Mouse (Mus musculus) kidney, embryonic 14.5 days (tissue): Measurements from ENCODE around the gene Eef1akmt2. TPM values are rescaled to one million over a fixed set of nuclear protein-coding genes. Genes with fewer than 3 reads are reported as not detected.
A peak's percentile ranks its signal among the peaks of the same experiment; 100 is the strongest.

Experiments
- ATAC-seq: fragments of 200-750 bp; cut with Nextera tagmentation; 2 replicates; pipeline ENCODE4 v1.8.0; 2017; ENCODE audit warnings: moderate number of reproducible peaks, mild to moderate bottlenecking, moderate TSS enrichment, moderate library complexity; ENCODE audit not compliant: low FRiP score, low TSS enrichment
- H3K27ac ChIP-seq: fragments of 300-500 bp; sonication (generic); 2 replicates; pipeline ENCODE4 v1.5.1; 2014; ENCODE audit warnings: low read depth, mild to moderate bottlenecking, low read length, moderate library complexity, mixed read lengths
- H3K27me3 ChIP-seq: fragments of 300-500 bp; sonication (generic); 2 replicates; pipeline ENCODE4 v1.6.1; 2014; ENCODE audit warnings: mild to moderate bottlenecking, low read length; ENCODE audit not compliant: control insufficient read depth, insufficient read depth
- H3K36me3 ChIP-seq: fragments of 300-500 bp; sonication (generic); 2 replicates; pipeline ENCODE4 v1.6.1; 2014; ENCODE audit warnings: low read length, mixed read lengths; ENCODE audit not compliant: control insufficient read depth, insufficient read depth
- H3K4me1 ChIP-seq: fragments of 300-500 bp; sonication (generic); 2 replicates; pipeline ENCODE4 v1.6.1; 2014; ENCODE audit warnings: low read length, mixed read lengths; ENCODE audit not compliant: control insufficient read depth, insufficient read depth
- H3K4me2 ChIP-seq: fragments of 300-500 bp; sonication (generic); replicated peaks from 2 replicates; pipeline ENCODE4 v1.6.1; 2014; ENCODE audit warnings: low read depth, mild to moderate bottlenecking, low read length
- H3K4me3 ChIP-seq: fragments of 300-500 bp; sonication (generic); 2 replicates; pipeline ENCODE4 v1.5.1; 2014; ENCODE audit warnings: mild to moderate bottlenecking, low read length
- H3K9ac ChIP-seq: fragments of 300-500 bp; sonication (generic); 2 replicates; pipeline ENCODE4 v1.6.1; 2014; ENCODE audit warnings: low read depth, mild to moderate bottlenecking, low read length, moderate library complexity
- H3K9me3 ChIP-seq: fragments of 300-500 bp; sonication (generic); 2 replicates; pipeline ENCODE4 v1.6.1; 2016; ENCODE audit warnings: low read length; ENCODE audit not compliant: control insufficient read depth
- WGBS: fragments of 180-500 bp; shearing (Covaris S2); extraction: QIAGEN DNeasy Blood & Tissue Kit; methylation state at CpG from one replicate; pipeline ENCODE4 v1.1.7; 2014; 5-methylcytosine and 5-hydroxymethylcytosine counted together
- polyA plus RNA-seq: library from polyadenylated mRNA; unstranded; fragments of >200 nt; fragmentation: Nextera tagmentation; extraction: Ambion mirVana; gene quantifications from 2 replicates; pipeline ENCODE4 v1.2.1, GENCODE M21; 2014

Eef1akmt2 gene
- polyA plus RNA-seq, 1 experiment from 2014 or later, result 72.4 TPM

DNA sequence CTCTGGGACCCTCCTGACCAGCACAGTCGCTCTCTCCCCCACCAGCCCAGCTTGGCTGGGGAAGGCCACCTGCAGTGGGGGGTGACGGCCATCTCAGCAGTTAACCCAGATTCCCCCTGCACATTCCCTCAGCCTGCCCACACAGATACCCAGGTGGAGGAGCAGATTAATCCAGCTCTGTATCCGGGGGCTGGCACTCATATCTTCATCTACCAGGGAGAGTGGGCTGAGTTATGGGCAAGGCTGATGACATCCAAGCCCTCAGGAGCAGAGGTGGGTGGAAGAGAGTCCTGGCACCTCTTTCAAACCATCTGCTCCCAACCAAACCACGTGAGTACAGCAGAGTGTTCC, 39.8 kb upstream of the Eef1akmt2 start:
- Histone ChIP-seq H3K27ac (no peak overlapping the region), H3K4me2 (no peak overlapping the region), H3K4me3 (no peak overlapping the region), H3K9ac (no peak overlapping the region), H3K27me3 (no peaks in the 10 kb centered on the region), H3K9me3 (no peaks in the 10 kb centered on the region), H3K36me3 (no peaks in the 10 kb centered on the region), H3K4me1 (no peaks in the 10 kb centered on the region)
- 53% methylated on average over 4 of the region's 4 CpGs for WGBS
- ATAC-seq, result no peak

GRCm38 (mm10) chr7:132891561-132892310, 39.3 kb upstream of the Eef1akmt2 start:
- ATAC-seq, result no peak
- Histone ChIP-seq H3K9ac (no peak overlapping the region), H3K4me1 (no peaks in the 10 kb centered on the region), H3K9me3 (no peaks in the 10 kb centered on the region), H3K4me2 (no peak overlapping the region), H3K27ac (no peak overlapping the region), H3K36me3 (no peaks in the 10 kb centered on the region), H3K4me3 (no peak overlapping the region), H3K27me3 (no peaks in the 10 kb centered on the region)
- WGBS, result 84% methylated on average over 5 of the region's 5 CpGs

DNA sequence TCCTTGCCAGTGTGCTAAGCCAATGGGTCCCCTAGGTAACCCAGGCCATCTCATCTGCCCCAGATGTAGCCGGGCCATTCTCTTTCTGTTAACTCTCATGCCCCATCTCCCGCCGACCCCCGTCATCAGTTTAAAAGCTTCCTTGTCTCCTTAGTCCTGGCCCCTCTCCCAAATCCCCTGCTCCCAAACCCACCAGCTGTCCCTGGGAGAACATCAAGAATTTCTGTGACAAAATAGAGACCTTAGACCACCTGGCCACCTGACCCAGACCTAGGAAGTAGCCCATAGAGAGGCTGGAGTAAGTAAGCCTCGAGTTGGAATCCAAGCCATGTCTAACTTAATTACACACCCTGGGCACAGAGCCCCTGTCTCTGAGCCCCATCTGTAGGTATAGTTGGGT, 37.7 kb upstream of the Eef1akmt2 start:
- no peaks in the 10 kb centered on the region for H3K36me3 ChIP-seq
- no peak overlapping the region for H3K4me2 ChIP-seq
- no peaks in the 10 kb centered on the region for H3K9me3 ChIP-seq
- no peak overlapping the region for H3K9ac ChIP-seq
- no peaks in the 10 kb centered on the region for H3K27me3 ChIP-seq
- WGBS, result 91% methylated on average over 5 of the region's 5 CpGs
- no peak overlapping the region for H3K4me3 ChIP-seq
- H3K27ac ChIP-seq, result no peak overlapping the region
- no peaks in the 10 kb centered on the region for H3K4me1 ChIP-seq
- ATAC-seq, result no peak

- WGBS, result 92% methylated on average over 8 of the region's 8 CpGs
- Histone ChIP-seq H3K36me3 (peaks cover 1% of the 10 kb centered on the region; the same call in 1 of the 2 replicates), H3K9me3 (no peaks in the 10 kb centered on the region), H3K4me3 (no peak overlapping the region), H3K4me1 (no peaks in the 10 kb centered on the region), H3K27me3 (no peaks in the 10 kb centered on the region), H3K27ac (no peak overlapping the region), H3K4me2 (no peak overlapping the region), H3K9ac (no peak overlapping the region)
- ATAC-seq, result no peak
These were observed 37.2 kb upstream of the Eef1akmt2 start for GRCm38 (mm10) chr7:132889691-132890090.

GRCm38 (mm10) chr7:132888518-132889249, 36.2 kb upstream of the Eef1akmt2 start:
- no peaks in the 10 kb centered on the region for H3K4me1 ChIP-seq
- H3K9ac ChIP-seq, result no peak overlapping the region
- H3K27ac ChIP-seq, result no peak overlapping the region
- WGBS, result 72% methylated on average over 4 of the region's 4 CpGs
- peaks cover 11% of the 10 kb centered on the region for H3K36me3 ChIP-seq
- ATAC-seq, result no peak
- no peak overlapping the region for H3K4me3 ChIP-seq
- no peaks in the 10 kb centered on the region for H3K9me3 ChIP-seq
- no peak overlapping the region for H3K4me2 ChIP-seq
- H3K27me3 ChIP-seq, result no peaks in the 10 kb centered on the region

DNA sequence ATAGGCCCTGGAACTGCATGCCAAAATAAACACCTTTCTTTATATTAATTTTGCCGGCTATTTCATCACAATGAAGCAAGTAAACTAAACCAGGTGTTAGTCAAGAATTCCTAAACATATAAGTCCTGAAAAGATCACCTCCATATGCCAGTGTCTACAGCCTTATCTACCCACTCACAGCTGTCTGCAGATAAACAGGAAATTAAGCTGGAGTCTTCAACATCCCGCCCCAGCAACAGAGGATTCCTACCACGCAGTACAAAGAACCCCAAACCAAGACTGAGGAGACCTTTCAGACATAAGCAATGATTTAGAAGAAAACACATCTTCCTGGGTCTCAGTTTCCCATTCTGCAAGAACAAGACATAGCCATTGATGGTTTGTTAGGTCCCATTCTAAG, 35.6 kb upstream of the Eef1akmt2 start:
- Histone ChIP-seq H3K9ac (no peak overlapping the region), H3K4me3 (no peak overlapping the region), H3K27ac (no peak overlapping the region), H3K27me3 (no peaks in the 10 kb centered on the region), H3K9me3 (no peaks in the 10 kb centered on the region), H3K36me3 (peaks cover 18% of the 10 kb centered on the region), H3K4me1 (no peaks in the 10 kb centered on the region), H3K4me2 (no peak overlapping the region)
- ATAC-seq, result no peak
- WGBS, result 80% methylated on average over 3 of the region's 3 CpGs

DNA sequence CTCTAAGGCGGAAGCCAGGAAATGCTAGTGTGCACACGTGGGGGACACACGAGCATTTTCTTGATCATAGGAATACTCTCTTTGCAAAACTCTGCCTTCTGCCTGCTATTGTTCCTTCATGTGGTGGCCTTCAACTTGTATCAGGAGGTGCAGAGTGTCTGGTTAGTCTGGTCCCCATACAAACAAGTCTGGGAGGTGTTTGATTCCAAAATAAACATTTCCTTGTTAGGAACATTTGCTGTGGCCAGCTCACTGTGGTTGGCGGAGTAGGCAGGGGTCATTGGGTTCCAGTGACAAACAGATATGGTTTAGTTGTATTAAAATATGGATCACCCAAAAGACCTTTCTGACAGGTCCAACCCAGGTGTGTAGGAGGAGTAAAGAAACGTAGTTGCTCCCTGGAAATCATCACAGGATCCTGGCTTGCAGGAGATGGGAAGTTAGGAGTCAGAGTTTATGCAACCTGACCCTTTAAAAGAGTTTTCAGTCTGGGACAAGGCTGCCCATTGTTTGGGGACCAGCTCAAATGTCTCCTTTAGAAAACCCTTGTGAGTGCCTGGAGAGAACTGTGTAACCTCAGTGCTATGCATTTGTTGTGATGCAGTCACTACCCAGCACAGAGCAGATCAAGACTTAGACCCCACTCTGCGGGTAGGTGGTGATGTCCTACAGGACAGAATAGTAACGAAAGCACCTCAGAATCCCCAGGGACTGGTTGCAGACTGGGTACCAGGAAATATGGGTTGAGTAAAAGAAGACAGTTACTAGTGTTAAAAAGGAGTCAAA, 34.7 kb upstream of the Eef1akmt2 start:
- Histone ChIP-seq H3K9ac (no peak overlapping the region), H3K4me2 (no peak overlapping the region), H3K27ac (0 out of 2 replicates have a peak overlapping the region, but pooled peaks have one; percentile 10), H3K4me3 (no peak overlapping the region), H3K4me1 (no peaks in the 10 kb centered on the region), H3K9me3 (no peaks in the 10 kb centered on the region), H3K27me3 (no peaks in the 10 kb centered on the region), H3K36me3 (peaks cover 24% of the 10 kb centered on the region)
- 0 out of 2 replicates have a peak, but pooled peaks have one; percentile 52 for ATAC-seq
- WGBS, result 39% methylated on average over 7 of the region's 7 CpGs

GRCm38 (mm10) chr7:132884031-132884430, 31.6 kb upstream of the Eef1akmt2 start:
- H3K4me3 ChIP-seq, result no peak overlapping the region
- no peaks in the 10 kb centered on the region for H3K4me1 ChIP-seq
- no peak for ATAC-seq
- no peaks in the 10 kb centered on the region for H3K9me3 ChIP-seq
- 90% methylated on average over 7 of the region's 7 CpGs for WGBS
- no peak overlapping the region for H3K27ac ChIP-seq
- no peak overlapping the region for H3K9ac ChIP-seq
- peaks cover 54% of the 10 kb centered on the region for H3K36me3 ChIP-seq
- no peak overlapping the region for H3K4me2 ChIP-seq
- H3K27me3 ChIP-seq, result no peaks in the 10 kb centered on the region
